Mouse (Mus musculus) heart, embryonic 11.5 days (tissue): ENCODE measurements around the gene Ptgr1. TPM values are rescaled to one million over a fixed set of nuclear protein-coding genes. Genes with fewer than 3 reads are reported as not detected.

ENCODE experiments used
- ATAC-seq: fragments of 200-750 bp; cut with Nextera tagmentation; replicated peaks from 2 replicates; pipeline ENCODE4 v1.8.0; 2017; ENCODE audit warnings: moderate library complexity; ENCODE audit not compliant: insufficient number of reproducible peaks, low FRiP score, low TSS enrichment
- H3K27ac ChIP-seq: fragments of 300-500 bp; sonication (generic); 2 replicates; pipeline ENCODE4 v1.5.1; 2014; ENCODE audit warnings: mild to moderate bottlenecking, low read depth, low read length
- H3K27me3 ChIP-seq: fragments of 300-500 bp; sonication (generic); 2 replicates; pipeline ENCODE4 v1.6.1; 2014; ENCODE audit warnings: mild to moderate bottlenecking, low read length, mixed read lengths; ENCODE audit not compliant: control insufficient read depth, insufficient read depth
- H3K36me3 ChIP-seq: fragments of 300-500 bp; sonication (generic); 2 replicates; pipeline ENCODE4 v1.6.1; 2014; ENCODE audit warnings: mild to moderate bottlenecking, low read length, moderate library complexity, mixed read lengths; ENCODE audit not compliant: control insufficient read depth, insufficient read depth
- H3K4me1 ChIP-seq: fragments of 300-500 bp; sonication (generic); 2 replicates; pipeline ENCODE4 v1.6.1; 2014; ENCODE audit warnings: low read length; ENCODE audit not compliant: control insufficient read depth, insufficient read depth
- H3K4me2 ChIP-seq: fragments of 300-500 bp; sonication (generic); 2 replicates; pipeline ENCODE4 v1.6.1; 2014; ENCODE audit warnings: mild to moderate bottlenecking, moderate library complexity
- H3K4me3 ChIP-seq: fragments of 300-500 bp; sonication (generic); 2 replicates; pipeline ENCODE4 v1.5.1; 2014; ENCODE audit warnings: low read depth, low read length
- H3K9ac ChIP-seq: fragments of 300-500 bp; sonication (generic); 2 replicates; pipeline ENCODE4 v1.6.1; 2014; ENCODE audit warnings: mild to moderate bottlenecking, low read depth, low read length, moderate library complexity
- H3K9me3 ChIP-seq: fragments of 300-500 bp; sonication (generic); replicated peaks from 2 replicates; pipeline ENCODE4 v1.6.1; 2016; ENCODE audit warnings: low read length; ENCODE audit not compliant: control insufficient read depth
- WGBS: fragments of 180-500 bp; shearing (Covaris S2); extraction: QIAGEN DNeasy Blood & Tissue Kit; methylation state at CpG from one replicate; pipeline ENCODE4 v1.1.7; 2014; ENCODE audit not compliant: insufficient replicate concordance; 5-methylcytosine and 5-hydroxymethylcytosine counted together
- polyA plus RNA-seq: library from polyadenylated mRNA; unstranded; fragments of >200 nt; fragmentation: Nextera tagmentation; extraction: Ambion mirVana; gene quantifications from 2 replicates; pipeline ENCODE4 v1.2.1, GENCODE M21; 2014

Gene Ptgr1
- polyA plus RNA-seq, 1 experiment from 2014 or later = 11.3 TPM

GRCm38 (mm10) chr4:58981421-58981820 is 5.5 kb downstream of the Ptgr1 start:
- Histone ChIP-seq H3K4me1 (no peaks in the 10 kb centered on the region), H3K4me3 (no peak overlapping the region), H3K27me3 (no peaks in the 10 kb centered on the region), H3K36me3 (no peaks in the 10 kb centered on the region), H3K9ac (no peak overlapping the region), H3K27ac (no peak overlapping the region), H3K4me2 (no peak overlapping the region), H3K9me3 (no peaks in the 10 kb centered on the region)
- whole genome bisulfite sequencing = 76% methylated on average over 6 of the region's 6 CpGs
- ATAC-seq = no peak

DNA sequence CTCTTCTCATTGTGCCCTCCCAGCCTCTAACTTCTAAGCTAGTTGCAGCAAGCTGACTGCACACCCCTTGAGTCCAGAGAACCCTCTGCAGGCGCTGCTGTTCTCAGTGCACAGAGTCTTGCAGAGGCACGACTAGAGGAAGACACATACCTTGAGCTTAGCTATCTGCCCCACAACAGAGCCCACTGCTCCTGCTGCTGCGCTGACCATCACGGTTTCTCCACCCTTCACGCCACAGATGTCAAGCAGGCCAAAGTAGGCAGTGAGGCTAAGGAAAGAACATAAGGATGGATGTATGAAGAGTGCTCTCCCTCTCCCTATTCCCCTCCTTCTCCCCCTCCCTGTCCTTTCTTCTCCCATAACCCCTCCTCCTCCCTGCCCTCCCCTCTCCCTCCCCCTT is 11.2 kb downstream of the Ptgr1 start:
- H3K27ac ChIP-seq = no peak overlapping the region
- no peaks in the 10 kb centered on the region for H3K27me3 ChIP-seq
- ATAC-seq = no peak
- no peaks in the 10 kb centered on the region for H3K9me3 ChIP-seq
- H3K9ac ChIP-seq = no peak overlapping the region
- H3K4me2 ChIP-seq = no peak overlapping the region
- 69% methylated on average over 5 of the region's 5 CpGs for WGBS
- no peaks in the 10 kb centered on the region for H3K4me1 ChIP-seq
- no peak overlapping the region for H3K4me3 ChIP-seq
- no peaks in the 10 kb centered on the region for H3K36me3 ChIP-seq

GRCm38 (mm10) chr4:58970678-58971077 is 16.2 kb downstream of the Ptgr1 start:
- WGBS = 70% methylated on average over 4 of the region's 4 CpGs
- Histone ChIP-seq H3K4me3 (no peak overlapping the region), H3K4me2 (no peak overlapping the region), H3K27ac (no peak overlapping the region), H3K9me3 (no peaks in the 10 kb centered on the region), H3K36me3 (no peaks in the 10 kb centered on the region), H3K9ac (no peak overlapping the region), H3K27me3 (no peaks in the 10 kb centered on the region), H3K4me1 (no peaks in the 10 kb centered on the region)
- no peak for ATAC-seq

DNA sequence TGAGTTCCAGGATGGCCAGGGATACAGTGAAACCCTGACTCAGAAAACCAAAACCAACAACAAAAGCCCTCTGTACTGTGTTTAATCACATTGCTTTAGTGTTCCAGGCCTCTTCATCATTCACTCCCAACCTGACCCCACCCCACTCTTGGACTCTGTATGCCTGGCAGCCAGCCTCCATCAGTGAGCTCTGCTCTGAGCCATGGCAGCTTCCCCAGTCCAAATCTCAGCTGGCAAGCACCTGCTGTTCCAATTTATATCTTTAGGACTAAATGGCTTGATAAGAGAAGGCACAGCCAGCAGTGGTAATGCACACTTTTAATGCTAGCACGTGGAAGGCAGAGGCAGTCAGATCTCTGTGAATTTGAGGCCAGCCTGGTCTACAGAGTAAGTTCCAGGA is 21.8 kb downstream of the Ptgr1 start:
- WGBS = 76% methylated on average over 1 of the region's 1 CpGs

GRCm38 (mm10) chr4:58963271-58963670 is 23.6 kb downstream of the Ptgr1 start:
- H3K9ac ChIP-seq = no peak overlapping the region
- 79% methylated on average over 4 of the region's 4 CpGs for WGBS
- no peak overlapping the region for H3K4me3 ChIP-seq
- H3K27me3 ChIP-seq = no peaks in the 10 kb centered on the region
- H3K36me3 ChIP-seq = no peaks in the 10 kb centered on the region
- no peaks in the 10 kb centered on the region for H3K9me3 ChIP-seq
- no peak overlapping the region for H3K27ac ChIP-seq
- H3K4me2 ChIP-seq = no peak overlapping the region
- no peak for ATAC-seq
- H3K4me1 ChIP-seq = no peaks in the 10 kb centered on the region

More for the DNA sequence above, 21.8 kb downstream of the Ptgr1 start:
- H3K9me3 ChIP-seq = no peaks in the 10 kb centered on the region
- no peaks in the 10 kb centered on the region for H3K27me3 ChIP-seq
- no peak for ATAC-seq
- H3K27ac ChIP-seq = no peak overlapping the region
- H3K36me3 ChIP-seq = no peaks in the 10 kb centered on the region
- H3K4me1 ChIP-seq = no peaks in the 10 kb centered on the region
- H3K4me2 ChIP-seq = no peak overlapping the region
- H3K9ac ChIP-seq = no peak overlapping the region
- H3K4me3 ChIP-seq = no peak overlapping the region

GRCm38 (mm10) chr4:58961719-58962118 is 25.2 kb downstream of the Ptgr1 start:
- 84% methylated on average over 15 of the region's 15 CpGs for WGBS
- no peak overlapping the region for H3K9ac ChIP-seq
- H3K27ac ChIP-seq = no peak overlapping the region
- no peak overlapping the region for H3K4me2 ChIP-seq
- no peaks in the 10 kb centered on the region for H3K36me3 ChIP-seq
- no peaks in the 10 kb centered on the region for H3K4me1 ChIP-seq
- H3K27me3 ChIP-seq = no peaks in the 10 kb centered on the region
- no peak for ATAC-seq
- no peak overlapping the region for H3K4me3 ChIP-seq
- H3K9me3 ChIP-seq = no peaks in the 10 kb centered on the region

DNA sequence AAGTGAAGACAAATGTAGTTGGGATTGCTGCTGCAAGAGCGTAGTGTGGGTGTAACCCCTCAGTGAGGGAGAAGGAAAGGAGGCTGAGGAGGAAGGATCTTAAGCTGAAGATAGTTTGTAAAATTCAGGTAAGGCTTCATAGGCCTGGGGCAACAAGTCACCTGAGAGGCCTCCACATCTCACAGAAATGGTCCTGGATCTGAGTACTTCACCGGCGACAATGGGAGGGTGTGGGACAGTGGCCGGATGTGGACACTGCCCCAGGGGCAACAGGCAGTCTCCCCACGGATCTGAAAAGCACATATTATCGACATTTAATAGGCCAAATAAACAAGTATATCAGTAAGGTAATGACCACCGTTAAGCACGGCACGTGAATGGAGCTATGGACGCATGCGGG is 34.3 kb downstream of the Ptgr1 start:
- Histone ChIP-seq H3K4me1 (no peaks in the 10 kb centered on the region), H3K9me3 (no peaks in the 10 kb centered on the region), H3K4me3 (no peak overlapping the region), H3K4me2 (no peak overlapping the region), H3K9ac (no peak overlapping the region), H3K36me3 (no peaks in the 10 kb centered on the region), H3K27ac (no peak overlapping the region), H3K27me3 (no peaks in the 10 kb centered on the region)
- ATAC-seq = no peak
- 85% methylated on average over 11 of the region's 11 CpGs for WGBS

DNA sequence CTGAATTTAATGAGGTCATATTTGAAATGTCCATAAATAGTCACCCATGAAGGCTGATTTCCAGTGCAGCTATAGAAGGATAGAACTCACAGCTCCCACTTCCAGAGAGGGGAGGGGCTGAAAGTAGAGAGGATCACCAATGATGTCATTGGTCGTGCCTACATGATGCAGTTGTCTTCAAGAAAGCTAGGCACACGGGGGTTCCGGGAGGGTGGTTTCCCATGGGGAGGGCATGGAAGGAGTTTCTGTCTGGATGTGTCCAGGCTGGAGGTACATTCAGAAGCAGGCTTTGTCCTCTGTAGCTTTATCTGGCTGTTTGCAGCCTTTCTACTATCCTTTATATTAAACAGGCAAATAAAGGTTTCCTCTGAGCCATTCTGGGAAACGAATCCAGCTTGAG is 38.5 kb downstream of the Ptgr1 start:
- Histone ChIP-seq H3K27me3 (peaks cover 12% of the 10 kb centered on the region; the same call in 1 of the 2 replicates), H3K4me3 (no peak overlapping the region), H3K36me3 (no peaks in the 10 kb centered on the region), H3K9ac (no peak overlapping the region), H3K9me3 (no peaks in the 10 kb centered on the region), H3K4me1 (no peaks in the 10 kb centered on the region; the same call in 1 of the 2 replicates), H3K4me2 (no peak overlapping the region), H3K27ac (no peak overlapping the region)
- no peak for ATAC-seq
- 76% methylated on average over 4 of the region's 4 CpGs for WGBS

- no peak overlapping the region for H3K27ac ChIP-seq
- no peak overlapping the region for H3K9ac ChIP-seq
- H3K36me3 ChIP-seq = no peaks in the 10 kb centered on the region
- no peak overlapping the region for H3K4me3 ChIP-seq
- H3K9me3 ChIP-seq = no peaks in the 10 kb centered on the region
- no peaks in the 10 kb centered on the region; the same call in 1 of the 2 replicates for H3K4me1 ChIP-seq
- no peak overlapping the region for H3K4me2 ChIP-seq
- 59% methylated on average over 5 of the region's 5 CpGs for WGBS
- peaks cover 12% of the 10 kb centered on the region; the same call in 1 of the 2 replicates for H3K27me3 ChIP-seq
- ATAC-seq = no peak
Measured at GRCm38 (mm10) chr4:58944695-58945094, 42.2 kb downstream of the Ptgr1 start.
